Comparison of ENCODE assay signal across 16 mouse cellular contexts in the genomic region with DNA sequence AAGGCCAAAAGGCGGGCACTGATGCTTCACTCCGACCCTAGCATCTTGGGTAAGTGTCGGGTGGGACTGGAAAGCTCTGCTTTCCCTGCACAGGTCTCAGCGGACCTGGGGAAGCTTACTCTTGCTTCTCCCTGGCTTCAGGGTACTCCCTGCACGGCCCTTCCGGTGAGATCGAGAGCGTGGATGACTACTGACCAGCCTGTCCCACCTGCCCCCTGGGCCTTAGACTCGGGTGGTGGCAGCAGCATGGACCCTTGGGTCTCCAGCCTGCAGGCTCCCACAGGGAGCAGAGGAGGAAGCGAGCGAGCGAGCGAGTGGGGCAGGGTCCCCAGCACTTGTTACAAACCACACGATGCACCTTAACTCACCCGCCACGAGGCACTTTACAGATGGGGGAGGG. TPM values are rescaled to one million over a fixed set of nuclear protein-coding genes. Genes with fewer than 3 reads are reported as not detected.
A peak's percentile ranks its signal among the peaks of the same experiment; 100 is the strongest.
DNase-seq lines count a peak whose midpoint lies in the region; ATAC-seq lines count a peak whose summit lies in the region.
"Had no signal": no experiment of that assay in that cellular context is flagged by ENCODE, and none has a peak within 500 bp of the region (broad histone marks: within the 10 kb centered on the region; RNA-seq: fewer than 3 reads in every experiment).

No protein-coding gene starts in this region.

- no peak overlapping the region for H3K9ac ChIP-seq in hindbrain, embryonic 12.5 days
- no peak overlapping the region for H3K9ac ChIP-seq in hindbrain, embryonic 11.5 days (ENCODE audit: low read depth, low read length)
- H3K9ac ChIP-seq in midbrain, embryonic 11.5 days (ENCODE audit: low read length) = no peak overlapping the region
- H3K9ac ChIP-seq in hindbrain, embryonic 15.5 days = peak overlapping the region; percentile 15; the same call in 1 of the 2 replicates
- H3K9ac ChIP-seq in midbrain, embryonic 16.5 days (ENCODE audit: low read depth, low read length) = no peak overlapping the region
- H3K9ac ChIP-seq: liver, embryonic 15.5 days had no signal

- peaks cover 90% of the 10 kb centered on the region for H3K36me3 ChIP-seq in hindbrain, embryonic 12.5 days
- peaks cover 57% of the 10 kb centered on the region for H3K36me3 ChIP-seq in hindbrain, embryonic 11.5 days (ENCODE audit: control insufficient read depth, insufficient read depth, low read length)
- H3K36me3 ChIP-seq in midbrain, embryonic 10.5 days = peaks cover 99% of the 10 kb centered on the region
- peaks cover 67% of the 10 kb centered on the region for H3K36me3 ChIP-seq in midbrain, embryonic 11.5 days (ENCODE audit: control insufficient read depth, insufficient read depth, low read length)
- H3K36me3 ChIP-seq in hindbrain, embryonic 15.5 days = peaks cover 77% of the 10 kb centered on the region
- H3K36me3 ChIP-seq in midbrain, embryonic 16.5 days (ENCODE audit: control insufficient read depth, insufficient read depth, low read length) = peaks cover 69% of the 10 kb centered on the region

- no peak for ATAC-seq in hindbrain, embryonic 12.5 days (ENCODE audit: low FRiP score)
- ATAC-seq in hindbrain, embryonic 11.5 days (ENCODE audit: low FRiP score) = no peak
- no peak for ATAC-seq in midbrain, embryonic 11.5 days (ENCODE audit: low FRiP score)
- ATAC-seq in hindbrain, embryonic 15.5 days (ENCODE audit: low FRiP score, low read depth) = no peak
- ATAC-seq in midbrain, embryonic 16.5 days = no peak

- peaks cover 49% of the 10 kb centered on the region for H3K4me1 ChIP-seq in hindbrain, embryonic 12.5 days
- peaks cover 12% of the 10 kb centered on the region; the same call in 1 of the 2 replicates for H3K4me1 ChIP-seq in hindbrain, embryonic 11.5 days (replicated peaks; ENCODE audit: control insufficient read depth, insufficient read depth, low read length)
- peaks cover 64% of the 10 kb centered on the region for H3K4me1 ChIP-seq in midbrain, embryonic 10.5 days
- H3K4me1 ChIP-seq in midbrain, embryonic 11.5 days (ENCODE audit: control insufficient read depth, insufficient read depth, low read length) = peaks cover 22% of the 10 kb centered on the region
- H3K4me1 ChIP-seq in hindbrain, embryonic 15.5 days (replicated peaks) = peaks cover 33% of the 10 kb centered on the region
- H3K4me1 ChIP-seq in midbrain, embryonic 16.5 days (ENCODE audit: control insufficient read depth, insufficient read depth, low read length) = peaks cover 18% of the 10 kb centered on the region

- H3K9me3 ChIP-seq in hindbrain, embryonic 12.5 days (replicated peaks) = no peaks in the 10 kb centered on the region
- H3K9me3 ChIP-seq in hindbrain, embryonic 11.5 days (ENCODE audit: control insufficient read depth, low read length) = no peaks in the 10 kb centered on the region
- no peaks in the 10 kb centered on the region for H3K9me3 ChIP-seq in midbrain, embryonic 10.5 days (replicated peaks)
- H3K9me3 ChIP-seq in midbrain, embryonic 11.5 days (ENCODE audit: control insufficient read depth, low read length) = no peaks in the 10 kb centered on the region
- no peaks in the 10 kb centered on the region for H3K9me3 ChIP-seq in hindbrain, embryonic 15.5 days
- H3K9me3 ChIP-seq in midbrain, embryonic 16.5 days (replicated peaks; ENCODE audit: control insufficient read depth, low read length, poor library complexity, severe bottlenecking) = no peaks in the 10 kb centered on the region
- H3K9me3 ChIP-seq: heart, embryonic 13.5 days; liver, embryonic 15.5 days had no signal

- WGBS in hindbrain, embryonic 12.5 days = 82% methylated on average over 16 of the region's 16 CpGs
- WGBS in hindbrain, embryonic 11.5 days = 82% methylated on average over 16 of the region's 16 CpGs
- WGBS in midbrain, embryonic 10.5 days = 84% methylated on average over 16 of the region's 16 CpGs
- WGBS in midbrain, embryonic 11.5 days = 78% methylated on average over 16 of the region's 16 CpGs
- WGBS in hindbrain, embryonic 15.5 days = 75% methylated on average over 16 of the region's 16 CpGs
- 72% methylated on average over 16 of the region's 16 CpGs for WGBS in midbrain, embryonic 16.5 days

- no peak for DNase-seq in hindbrain, embryonic 11.5 days (ENCODE audit: low spot score)
- DNase-seq in midbrain, embryonic 10.5 days (ENCODE audit: low spot score) = no peak
- DNase-seq in midbrain, embryonic 11.5 days (ENCODE audit: low spot score, missing footprints) = no peak
- DNase-seq in thymus, adult 18-20 months = no peak
- no peak for DNase-seq in left cerebral cortex, postnatal 14 days (ENCODE audit: low spot score in 2 of 2)
- DNase-seq: thymus, adult 2 months had no signal

- H3K4me2 ChIP-seq in hindbrain, embryonic 12.5 days (replicated peaks) = no peak overlapping the region
- H3K4me2 ChIP-seq in hindbrain, embryonic 11.5 days (replicated peaks; ENCODE audit: low read depth, low read length) = no peak overlapping the region
- no peak overlapping the region for H3K4me2 ChIP-seq in midbrain, embryonic 11.5 days
- no peak overlapping the region for H3K4me2 ChIP-seq in hindbrain, embryonic 15.5 days
- no peak overlapping the region for H3K4me2 ChIP-seq in midbrain, embryonic 16.5 days (ENCODE audit: low read length)
- H3K4me2 ChIP-seq: heart, embryonic 13.5 days; liver, embryonic 15.5 days had no signal

- no peaks in the 10 kb centered on the region for H3K27me3 ChIP-seq in hindbrain, embryonic 12.5 days
- no peaks in the 10 kb centered on the region for H3K27me3 ChIP-seq in hindbrain, embryonic 11.5 days (ENCODE audit: control insufficient read depth, insufficient read depth, low read length)
- no peaks in the 10 kb centered on the region for H3K27me3 ChIP-seq in midbrain, embryonic 10.5 days (ENCODE audit: low read depth, poor library complexity, severe bottlenecking)
- no peaks in the 10 kb centered on the region for H3K27me3 ChIP-seq in midbrain, embryonic 11.5 days (ENCODE audit: control insufficient read depth, insufficient read depth, low read length)
- no peaks in the 10 kb centered on the region for H3K27me3 ChIP-seq in hindbrain, embryonic 15.5 days
- no peaks in the 10 kb centered on the region for H3K27me3 ChIP-seq in midbrain, embryonic 16.5 days (ENCODE audit: control insufficient read depth, insufficient read depth, low read depth, low read length)
- H3K27me3 ChIP-seq: heart, embryonic 13.5 days; liver, embryonic 15.5 days had no signal

- H3K4me3 ChIP-seq in hindbrain, embryonic 12.5 days = no peak overlapping the region
- no peak overlapping the region for H3K4me3 ChIP-seq in hindbrain, embryonic 11.5 days (ENCODE audit: low read depth, low read length)
- peak overlapping the region; percentile 14; the same call in 1 of the 2 replicates for H3K4me3 ChIP-seq in midbrain, embryonic 10.5 days
- no peak overlapping the region for H3K4me3 ChIP-seq in midbrain, embryonic 11.5 days (ENCODE audit: low read depth, low read length)
- no peak overlapping the region for H3K4me3 ChIP-seq in hindbrain, embryonic 15.5 days
- H3K4me3 ChIP-seq in midbrain, embryonic 16.5 days (ENCODE audit: low read depth, low read length) = no peak overlapping the region
- H3K4me3 ChIP-seq: heart, embryonic 13.5 days; left cerebral cortex, adult 2 months; liver, embryonic 15.5 days had no signal

- intact Hi-C loops in left cerebral cortex, postnatal 14 days (cut with DNase I) = no loop called here

- peak overlapping the region; percentile 42 for H3K27ac ChIP-seq in hindbrain, embryonic 12.5 days
- no peak overlapping the region for H3K27ac ChIP-seq in hindbrain, embryonic 11.5 days (ENCODE audit: low read depth, low read length)
- H3K27ac ChIP-seq in midbrain, embryonic 10.5 days (replicated peaks) = 0 out of 2 replicates have a peak overlapping the region, but pooled peaks have one; percentile 34
- no peak overlapping the region; the same call in 1 of the 2 replicates for H3K27ac ChIP-seq in midbrain, embryonic 11.5 days (ENCODE audit: low read depth, low read length)
- H3K27ac ChIP-seq in hindbrain, embryonic 15.5 days (replicated peaks) = peak overlapping the region; percentile 7; the same call in 1 of the 2 replicates
- H3K27ac ChIP-seq in midbrain, embryonic 16.5 days (ENCODE audit: low read length) = 0 out of 2 replicates have a peak overlapping the region, but pooled peaks have one; percentile 23

RNA-seq across cellular contexts. Expression of a gene that starts 7.2 kb away (rescaled TPM):
- polyA plus RNA-seq in hindbrain, embryonic 12.5 days (2016; fragmentation: Nextera tagmentation; extraction: Ambion mirVana) = 17.9 and 19.0 TPM in 2 replicates
- 10.6 and 15.4 TPM in 2 replicates for polyA plus RNA-seq in hindbrain, embryonic 11.5 days (2014; fragmentation: Nextera tagmentation; extraction: Ambion mirVana)
- 15.1 and 16.4 TPM in 2 replicates for polyA plus RNA-seq in midbrain, embryonic 10.5 days (2016; fragmentation: Nextera tagmentation; extraction: Ambion mirVana)
- polyA plus RNA-seq in midbrain, embryonic 11.5 days (2014; fragmentation: Nextera tagmentation; extraction: Ambion mirVana) = 10.5 and 10.6 TPM in 2 replicates
- 16.4 and 18.4 TPM in 2 replicates for polyA plus RNA-seq in hindbrain, embryonic 15.5 days (2015; fragmentation: Nextera tagmentation; extraction: Ambion mirVana)
- polyA plus RNA-seq in midbrain, embryonic 16.5 days (2015; fragmentation: Nextera tagmentation; extraction: Ambion mirVana) = 19.3 and 19.4 TPM in 2 replicates
- 10 to 100 TPM; 40.0 to 44.3 TPM for total RNA-seq in left cerebral cortex, postnatal 14 days (2021)

RNA-seq across cellular contexts. Expression of a gene that starts 7.5 kb away (rescaled TPM):
- polyA plus RNA-seq in hindbrain, embryonic 12.5 days (2016; fragmentation: Nextera tagmentation; extraction: Ambion mirVana) = not detected in 2 replicates
- 0.38 and 1.1 TPM in 2 replicates for polyA plus RNA-seq in hindbrain, embryonic 11.5 days (2014; fragmentation: Nextera tagmentation; extraction: Ambion mirVana)
- polyA plus RNA-seq in midbrain, embryonic 10.5 days (2016; fragmentation: Nextera tagmentation; extraction: Ambion mirVana) = 2.6 and 5.5 TPM in 2 replicates
- polyA plus RNA-seq in midbrain, embryonic 11.5 days (2014; fragmentation: Nextera tagmentation; extraction: Ambion mirVana) = 0.72 and 1.4 TPM in 2 replicates
- polyA plus RNA-seq in hindbrain, embryonic 15.5 days (2015; fragmentation: Nextera tagmentation; extraction: Ambion mirVana) = not detected in 2 replicates
- polyA plus RNA-seq in midbrain, embryonic 16.5 days (2015; fragmentation: Nextera tagmentation; extraction: Ambion mirVana) = not detected in 2 replicates
- not detected for total RNA-seq in left cerebral cortex, postnatal 14 days (2021)
- total RNA-seq: adrenal gland, postnatal 10 days; gastrocnemius, adult 18-20 months; left cerebral cortex, adult 2 months; megakaryocyte progenitor cell, adult 5-6 weeks had no signal
- polyA plus RNA-seq: heart, embryonic 13.5 days; neural tube, embryonic 14.5 days; thymus, adult 2 months had no signal

RNA-seq across cellular contexts. Expression of a gene that starts 7.8 kb away (rescaled TPM):
- 466 and 467 TPM in 2 replicates for polyA plus RNA-seq in hindbrain, embryonic 12.5 days (2016; fragmentation: Nextera tagmentation; extraction: Ambion mirVana)
- polyA plus RNA-seq in hindbrain, embryonic 11.5 days (2014; fragmentation: Nextera tagmentation; extraction: Ambion mirVana) = 475 and 483 TPM in 2 replicates
- polyA plus RNA-seq in midbrain, embryonic 10.5 days (2016; fragmentation: Nextera tagmentation; extraction: Ambion mirVana) = 400 and 414 TPM in 2 replicates
- polyA plus RNA-seq in midbrain, embryonic 11.5 days (2014; fragmentation: Nextera tagmentation; extraction: Ambion mirVana) = 432 and 501 TPM in 2 replicates
- polyA plus RNA-seq in hindbrain, embryonic 15.5 days (2015; fragmentation: Nextera tagmentation; extraction: Ambion mirVana) = 516 and 544 TPM in 2 replicates
- 496 and 512 TPM in 2 replicates for polyA plus RNA-seq in midbrain, embryonic 16.5 days (2015; fragmentation: Nextera tagmentation; extraction: Ambion mirVana)
- total RNA-seq in left cerebral cortex, postnatal 14 days (2021) = 100 to 1,000 TPM; 777 to 806 TPM

RNA-seq across cellular contexts. Expression of a gene that starts 23.2 kb away (rescaled TPM):
- polyA plus RNA-seq in hindbrain, embryonic 12.5 days (2016; fragmentation: Nextera tagmentation; extraction: Ambion mirVana) = 60.7 and 61.3 TPM in 2 replicates
- polyA plus RNA-seq in hindbrain, embryonic 11.5 days (2014; fragmentation: Nextera tagmentation; extraction: Ambion mirVana) = 55.2 and 60.6 TPM in 2 replicates
- polyA plus RNA-seq in midbrain, embryonic 10.5 days (2016; fragmentation: Nextera tagmentation; extraction: Ambion mirVana) = 54.1 and 55.3 TPM in 2 replicates
- 54.8 and 57.4 TPM in 2 replicates for polyA plus RNA-seq in midbrain, embryonic 11.5 days (2014; fragmentation: Nextera tagmentation; extraction: Ambion mirVana)
- 81.0 and 81.8 TPM in 2 replicates for polyA plus RNA-seq in hindbrain, embryonic 15.5 days (2015; fragmentation: Nextera tagmentation; extraction: Ambion mirVana)
- 76.3 and 80.5 TPM in 2 replicates for polyA plus RNA-seq in midbrain, embryonic 16.5 days (2015; fragmentation: Nextera tagmentation; extraction: Ambion mirVana)
- total RNA-seq in left cerebral cortex, postnatal 14 days (2021) = 10 to 100 TPM; 28.0 to 35.2 TPM

RNA-seq across cellular contexts. Expression of a gene that starts 27.8 kb away (rescaled TPM):
- 103 and 108 TPM in 2 replicates for polyA plus RNA-seq in hindbrain, embryonic 12.5 days (2016; fragmentation: Nextera tagmentation; extraction: Ambion mirVana)
- polyA plus RNA-seq in hindbrain, embryonic 11.5 days (2014; fragmentation: Nextera tagmentation; extraction: Ambion mirVana) = 45.4 and 47.6 TPM in 2 replicates
- polyA plus RNA-seq in midbrain, embryonic 10.5 days (2016; fragmentation: Nextera tagmentation; extraction: Ambion mirVana) = 9.4 and 27.5 TPM in 2 replicates
- 30.6 and 31.1 TPM in 2 replicates for polyA plus RNA-seq in midbrain, embryonic 11.5 days (2014; fragmentation: Nextera tagmentation; extraction: Ambion mirVana)
- polyA plus RNA-seq in hindbrain, embryonic 15.5 days (2015; fragmentation: Nextera tagmentation; extraction: Ambion mirVana) = 251 and 285 TPM in 2 replicates
- 307 and 326 TPM in 2 replicates for polyA plus RNA-seq in midbrain, embryonic 16.5 days (2015; fragmentation: Nextera tagmentation; extraction: Ambion mirVana)
- 100 to 1,000 TPM; 126 to 139 TPM for total RNA-seq in left cerebral cortex, postnatal 14 days (2021)
- total RNA-seq: gastrocnemius, adult 18-20 months; megakaryocyte progenitor cell, adult 5-6 weeks had no signal
- polyA plus RNA-seq: thymus, adult 2 months had no signal

Comparison
In these comparisons a context has a peak if more than half of its experiments do, and no peak if none do; other contexts are left out.
1. H3K27ac ChIP-seq: peak in hindbrain, embryonic 12.5 days (single experiment), midbrain, embryonic 10.5 days (single experiment), hindbrain, embryonic 15.5 days (single experiment) and midbrain, embryonic 16.5 days (single experiment); none in hindbrain, embryonic 11.5 days (single experiment) and midbrain, embryonic 11.5 days (single experiment).